Mouse (Mus musculus) E14TG2a.4 (cell line): ENCODE data around the gene Pex16.

Source experiments
- H3K27me3 ChIP-seq: 2 replicates; pipeline ENCODE4 v1.6.1; 2014; ENCODE audit warnings: low read length, control low read depth; ENCODE audit not compliant: insufficient read depth
- H3K36me3 ChIP-seq: 2 replicates; pipeline ENCODE4 v1.6.1; 2014; ENCODE audit warnings: low read length, control low read depth; ENCODE audit not compliant: insufficient read depth
- H3K4me1 ChIP-seq: replicated peaks from 2 replicates; pipeline ENCODE4 v1.6.1; 2014; ENCODE audit warnings: low read depth, low read length, control low read depth
- H3K4me3 ChIP-seq: replicated peaks from 2 replicates; pipeline ENCODE4 v1.5.1; 2014; ENCODE audit warnings: mild to moderate bottlenecking, low read length
- H3K9me3 ChIP-seq: 2 replicates; pipeline ENCODE4 v1.6.1; 2014; ENCODE audit warnings: low read length, control low read depth
- CTCF ChIP-seq: conservative IDR thresholded peaks from 2 replicates; pipeline ENCODE4 v1.5.1; 2014; ENCODE audit warnings: low read length
- NANOG ChIP-seq: IDR thresholded peaks from 2 replicates; pipeline ENCODE4 v1.6.1; 2014; ENCODE audit warnings: borderline replicate concordance, low read length, mixed read lengths
- POU5F1 ChIP-seq: IDR thresholded peaks from 2 replicates; pipeline ENCODE4 v1.6.1; 2014; ENCODE audit warnings: low read length, borderline replicate concordance

Pex16 gene

DNA sequence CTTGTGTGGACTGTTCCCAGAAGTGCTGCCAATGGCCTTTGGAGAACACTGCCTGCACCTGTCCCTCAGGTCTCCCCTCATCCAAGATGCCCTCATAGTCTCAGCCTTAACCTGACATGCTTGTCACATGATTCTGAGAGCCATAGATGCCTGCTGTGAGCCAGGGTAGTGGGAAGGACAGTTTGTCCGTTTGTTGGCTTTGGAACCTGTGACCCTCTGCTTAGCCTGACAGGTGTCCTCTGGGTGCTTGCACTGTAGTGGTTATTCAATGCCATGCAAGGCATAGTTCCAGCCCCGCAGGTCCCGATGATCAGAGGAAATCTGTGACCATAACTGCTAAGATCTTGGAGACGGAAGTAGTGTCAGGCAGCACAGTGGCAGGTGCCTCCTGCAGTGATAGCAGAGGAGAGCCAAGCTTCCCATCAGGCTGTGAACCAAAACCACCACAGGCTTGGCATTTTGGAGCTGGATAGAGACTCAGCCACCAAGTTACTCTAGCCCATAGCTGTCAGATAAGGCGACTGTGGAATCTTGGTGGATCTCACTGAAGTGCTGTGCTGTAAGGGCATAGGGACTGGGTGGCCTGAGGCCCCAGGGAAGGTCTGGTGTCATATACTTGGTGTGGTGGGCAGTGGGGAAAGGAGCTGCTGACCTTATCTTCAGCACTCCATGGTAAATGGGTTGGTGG is 7.6 kb downstream of the Pex16 start, which contains the start of gene 1700029I15Rik:
Gene 1700029I15Rik (plus strand): TSS at position 638 of the 688 bp plus-strand sequence.
- H3K27me3 ChIP-seq = peaks cover 5% of the 10 kb centered on the region; the same call in 1 of the 2 replicates
- peaks cover 50% of the 10 kb centered on the region for H3K4me1 ChIP-seq
- H3K4me3 ChIP-seq = no peak within 1 kb of the TSS
- peaks cover 96% of the 10 kb centered on the region for H3K36me3 ChIP-seq
- TF ChIP-seq POU5F1 (no peak), CTCF (no peak), NANOG (no peak)
- no peaks in the 10 kb centered on the region for H3K9me3 ChIP-seq

DNA sequence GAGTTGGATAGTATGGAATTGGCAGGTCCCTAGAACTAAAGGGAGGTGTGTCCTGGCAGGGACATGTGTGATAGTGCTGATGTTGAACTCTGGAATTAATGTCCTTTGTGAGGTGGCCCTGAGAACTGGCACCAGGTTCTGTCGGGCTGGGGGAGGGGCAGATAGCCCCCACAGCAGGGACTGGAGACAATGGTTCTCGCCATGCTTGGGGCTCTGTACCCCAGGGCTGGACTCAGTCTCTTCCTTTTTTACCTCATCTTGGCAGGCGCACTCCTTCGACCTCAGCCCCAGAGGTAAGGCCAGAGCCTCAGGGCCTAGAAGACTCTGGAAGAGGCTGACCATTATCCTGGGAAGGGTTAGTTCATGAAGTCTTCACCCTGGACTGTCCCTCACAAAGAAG is 8.3 kb downstream of the Pex16 start:
- Histone ChIP-seq H3K9me3 (no peaks in the 10 kb centered on the region), H3K4me3 (no peak overlapping the region), H3K36me3 (peaks cover 93% of the 10 kb centered on the region), H3K4me1 (peaks cover 48% of the 10 kb centered on the region), H3K27me3 (peaks cover 12% of the 10 kb centered on the region)
- TF ChIP-seq POU5F1 (no peak), CTCF (no peak), NANOG (no peak)

DNA sequence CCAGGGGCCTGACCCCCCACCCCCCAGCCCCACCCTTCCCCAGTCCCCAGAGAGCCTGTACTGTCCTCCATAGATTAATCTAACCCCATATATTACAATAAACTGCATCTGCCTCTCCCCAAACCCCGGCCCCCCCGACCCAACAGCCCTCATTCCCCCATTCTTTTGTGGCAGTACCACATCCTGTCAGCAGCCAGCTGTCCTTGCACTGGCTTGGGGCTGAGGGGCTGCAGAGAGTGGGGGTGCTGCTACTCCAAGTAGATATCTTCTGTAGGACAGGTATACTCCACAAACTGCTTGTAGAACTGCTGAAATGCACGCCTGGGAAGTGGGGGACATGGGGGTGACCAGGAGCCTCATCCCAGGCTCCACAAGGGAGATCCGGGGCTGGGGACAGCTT is 9.6 kb downstream of the Pex16 start:
- H3K9me3 ChIP-seq = no peaks in the 10 kb centered on the region
- peaks cover 56% of the 10 kb centered on the region for H3K4me1 ChIP-seq
- peaks cover 23% of the 10 kb centered on the region for H3K27me3 ChIP-seq
- H3K4me3 ChIP-seq = no peak overlapping the region
- H3K36me3 ChIP-seq = peaks cover 80% of the 10 kb centered on the region
- TF ChIP-seq NANOG (no peak), CTCF (no peak), POU5F1 (no peak)

DNA sequence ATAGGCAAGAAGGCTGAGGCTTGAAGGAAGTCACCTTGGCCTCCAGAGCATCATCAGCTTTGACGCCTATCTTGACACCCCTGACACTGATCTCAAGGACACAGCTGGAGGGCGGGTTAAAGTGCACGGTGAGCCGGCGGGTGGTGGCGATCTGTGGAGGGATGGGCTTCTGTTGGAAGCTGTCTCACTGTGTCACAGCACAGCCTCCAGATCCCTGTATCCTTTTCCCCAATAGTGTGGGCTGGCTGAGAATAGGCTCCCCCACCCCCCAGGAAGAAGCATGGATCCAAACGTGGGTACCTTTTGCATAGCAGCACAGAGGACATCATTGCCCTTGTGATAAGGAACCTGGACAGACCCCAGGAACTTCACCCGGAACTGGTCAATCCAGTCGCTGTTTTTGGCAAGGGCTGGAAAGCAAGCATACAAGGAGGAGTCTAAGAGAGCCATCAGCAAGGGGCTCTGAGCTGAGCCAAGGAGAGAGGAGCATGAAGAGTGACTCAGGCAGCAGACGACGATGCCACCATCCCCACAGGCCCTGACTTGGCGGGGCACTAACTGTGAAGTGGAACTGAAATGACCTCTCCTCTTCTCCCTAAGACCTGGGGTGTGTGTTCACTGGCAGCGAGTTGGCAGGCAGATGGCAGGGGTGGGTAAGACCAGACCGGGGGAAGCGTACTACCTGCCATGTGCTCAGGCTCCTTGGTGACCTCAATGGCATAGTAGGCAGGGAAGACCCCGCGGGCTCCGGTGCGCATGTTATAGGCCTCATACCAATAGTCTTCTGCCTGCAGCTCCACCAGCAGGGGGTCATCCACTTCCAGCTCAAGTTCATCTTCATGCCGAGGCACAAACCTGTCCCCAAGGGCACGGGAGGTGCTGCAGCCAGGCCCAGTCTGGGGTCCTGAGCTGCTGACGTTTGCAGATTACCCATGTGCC is 10.9 kb downstream of the Pex16 start:
- peaks cover 55% of the 10 kb centered on the region for H3K4me1 ChIP-seq
- peaks cover 23% of the 10 kb centered on the region for H3K27me3 ChIP-seq
- TF ChIP-seq CTCF (no peak), NANOG (no peak)
- peaks cover 67% of the 10 kb centered on the region for H3K36me3 ChIP-seq
- H3K4me3 ChIP-seq = peak overlapping the region; percentile 20; the same call in 1 of the 2 replicates
- no peaks in the 10 kb centered on the region for H3K9me3 ChIP-seq

DNA sequence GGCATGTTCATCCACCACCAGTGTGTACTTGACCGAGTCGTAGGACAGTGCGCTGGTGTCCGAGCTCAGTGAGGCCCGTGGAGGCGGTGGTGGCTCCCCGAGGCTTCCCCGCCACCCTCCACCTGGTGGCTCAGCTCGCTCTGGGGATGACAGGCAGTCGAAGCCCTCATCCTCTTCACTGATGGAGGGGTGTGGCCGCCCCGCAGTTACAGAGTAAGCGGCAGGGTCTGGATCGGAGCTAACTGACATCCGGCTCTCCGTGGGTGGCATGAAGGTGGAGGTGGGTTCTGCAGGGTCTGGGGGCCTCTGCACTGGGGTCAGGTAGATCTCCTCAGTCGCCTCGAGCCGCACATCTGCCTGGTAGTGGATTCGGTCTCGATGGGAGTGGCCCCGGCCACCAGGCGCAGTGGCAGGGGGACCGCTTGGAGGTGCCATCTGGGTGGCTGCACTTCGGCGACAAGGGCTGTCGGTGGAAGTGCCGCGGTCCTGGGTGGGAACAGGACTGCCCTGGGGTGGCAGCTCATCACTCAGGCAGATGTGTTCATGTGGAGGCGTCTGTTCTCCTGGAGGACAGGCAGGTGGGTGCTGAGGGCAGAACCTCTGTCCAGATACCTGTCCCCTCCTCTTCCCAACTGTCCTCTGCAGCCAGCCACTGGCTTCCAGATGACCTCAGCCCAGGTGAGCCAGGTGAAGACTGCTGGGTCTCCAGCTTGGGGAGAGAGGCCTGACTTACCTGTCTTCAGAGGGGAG is 12.5 kb downstream of the Pex16 start:
- no peaks in the 10 kb centered on the region for H3K9me3 ChIP-seq
- peak overlapping the region; percentile 32; the same call in 1 of the 2 replicates for H3K4me3 ChIP-seq
- H3K36me3 ChIP-seq = peaks cover 51% of the 10 kb centered on the region
- H3K4me1 ChIP-seq = peaks cover 59% of the 10 kb centered on the region
- H3K27me3 ChIP-seq = peaks cover 27% of the 10 kb centered on the region
- TF ChIP-seq POU5F1 (no peak), CTCF (no peak), NANOG (no peak)

DNA sequence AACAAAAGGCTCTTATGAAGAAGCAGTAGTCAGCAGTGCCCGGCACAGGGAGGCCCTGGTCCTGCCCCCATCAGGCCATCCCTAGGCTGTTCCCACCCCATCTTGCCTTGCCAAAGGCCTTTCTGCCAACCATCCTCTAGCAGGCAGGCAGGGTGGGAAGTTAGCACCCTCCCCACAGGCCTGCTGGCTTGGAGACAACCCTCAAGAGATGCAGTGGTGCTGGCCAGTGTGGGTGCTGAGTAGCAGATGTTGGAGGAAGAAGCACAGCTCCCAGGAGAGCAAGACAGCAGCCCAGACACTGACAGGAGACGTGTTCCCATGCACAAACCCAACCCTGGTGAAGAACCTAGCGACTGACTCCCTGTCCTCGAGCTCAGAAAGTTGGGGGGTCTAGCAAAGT is 13.2 kb downstream of the Pex16 start:
- Histone ChIP-seq H3K9me3 (no peaks in the 10 kb centered on the region), H3K27me3 (peaks cover 27% of the 10 kb centered on the region), H3K4me1 (peaks cover 66% of the 10 kb centered on the region), H3K4me3 (no peak overlapping the region), H3K36me3 (peaks cover 45% of the 10 kb centered on the region)
- no peak for TF ChIP-seq POU5F1
- TF ChIP-seq CTCF = no peak
- TF ChIP-seq NANOG = no peak

DNA sequence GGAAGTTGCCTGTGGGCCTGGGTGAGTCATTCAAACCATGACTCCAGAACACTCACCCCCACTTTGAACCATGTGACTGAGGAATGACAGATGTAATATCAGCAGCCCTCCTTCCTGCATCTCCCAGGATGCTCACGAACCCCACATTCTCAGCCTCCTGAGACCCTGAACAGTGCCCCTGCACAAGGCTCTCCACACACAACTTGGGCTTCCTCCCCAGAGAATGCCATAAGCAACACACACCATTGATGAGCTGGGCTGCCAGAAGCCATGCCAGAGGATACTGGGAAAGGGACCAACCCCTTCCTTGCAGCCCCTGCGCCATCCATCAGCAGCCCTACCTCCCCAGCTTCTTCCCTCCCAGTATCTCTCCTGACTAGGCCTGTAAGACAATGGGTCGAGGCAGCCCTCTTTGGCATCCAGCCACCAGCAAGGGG is 13.6 kb downstream of the Pex16 start:
- TF ChIP-seq POU5F1 (no peak), CTCF (no peak), NANOG (no peak)
- peak overlapping the region; percentile 84 for H3K4me3 ChIP-seq

GRCm38 (mm10) chr2:92388891-92389641 is 14.6 kb downstream of the Pex16 start:
- no peaks in the 10 kb centered on the region for H3K9me3 ChIP-seq
- H3K4me3 ChIP-seq = peak overlapping the region; percentile 84
- peaks cover 69% of the 10 kb centered on the region for H3K4me1 ChIP-seq
- no peak for TF ChIP-seq NANOG
- TF ChIP-seq CTCF = no peak
- no peak for TF ChIP-seq POU5F1
- peaks cover 33% of the 10 kb centered on the region for H3K36me3 ChIP-seq
- H3K27me3 ChIP-seq = peaks cover 40% of the 10 kb centered on the region

More for the DNA sequence above, 13.6 kb downstream of the Pex16 start:
- Histone ChIP-seq H3K9me3 (no peaks in the 10 kb centered on the region), H3K36me3 (peaks cover 40% of the 10 kb centered on the region), H3K4me1 (peaks cover 66% of the 10 kb centered on the region), H3K27me3 (peaks cover 30% of the 10 kb centered on the region)
